Mouse (Mus musculus): Measurements from ENCODE around the gene Fam98a.

The Fam98a gene

DNA sequence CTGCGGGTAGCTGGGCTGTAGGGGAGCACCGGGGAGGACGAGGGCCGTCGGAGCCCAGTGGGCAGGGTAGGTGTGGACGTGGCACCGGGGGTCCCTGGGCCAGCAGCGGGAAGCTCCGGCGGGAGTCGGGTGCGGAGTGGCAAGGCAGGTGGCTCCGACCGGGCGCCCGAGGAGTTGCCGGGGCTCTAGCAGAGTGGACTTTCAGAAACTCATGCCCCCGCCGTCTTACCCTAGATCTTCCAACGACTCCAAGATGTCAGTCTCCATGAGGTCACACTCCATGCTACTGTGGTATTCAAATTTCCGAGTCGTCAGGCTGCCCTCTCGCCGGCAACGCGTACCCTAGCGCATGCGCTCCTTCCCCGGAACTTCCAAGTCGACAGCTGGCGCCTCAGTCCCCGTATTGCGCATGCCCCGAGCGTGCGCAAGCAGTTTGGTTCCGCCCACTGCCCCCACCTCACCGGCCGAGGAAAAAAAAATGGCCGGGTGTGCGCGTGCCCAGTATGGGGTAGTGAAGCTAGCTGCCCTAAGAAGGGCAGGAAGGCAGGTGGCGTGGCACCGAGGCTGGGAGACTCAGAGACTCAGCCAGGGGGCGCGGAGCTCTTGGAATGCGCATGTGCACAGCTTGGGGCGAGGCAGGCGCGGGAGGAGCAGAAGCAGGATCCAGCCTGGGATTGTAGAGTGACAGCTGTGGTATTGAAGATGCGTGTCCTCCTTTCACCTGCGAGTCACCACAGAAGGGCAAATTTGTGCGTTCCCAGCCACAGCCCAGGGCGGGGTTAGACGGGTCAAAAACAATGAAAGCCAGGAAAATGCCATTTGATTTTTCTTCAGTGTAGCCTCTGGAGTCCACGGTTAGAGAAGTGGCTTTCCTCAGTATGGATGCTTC lies at the start of gene Fam98a:
TSS of gene Fam98a (minus strand) at position 435 of the 889 bp plus-strand sequence.
- peak; percentile 100 for DNase-seq (ENCODE audit: low read depth)

DNA sequence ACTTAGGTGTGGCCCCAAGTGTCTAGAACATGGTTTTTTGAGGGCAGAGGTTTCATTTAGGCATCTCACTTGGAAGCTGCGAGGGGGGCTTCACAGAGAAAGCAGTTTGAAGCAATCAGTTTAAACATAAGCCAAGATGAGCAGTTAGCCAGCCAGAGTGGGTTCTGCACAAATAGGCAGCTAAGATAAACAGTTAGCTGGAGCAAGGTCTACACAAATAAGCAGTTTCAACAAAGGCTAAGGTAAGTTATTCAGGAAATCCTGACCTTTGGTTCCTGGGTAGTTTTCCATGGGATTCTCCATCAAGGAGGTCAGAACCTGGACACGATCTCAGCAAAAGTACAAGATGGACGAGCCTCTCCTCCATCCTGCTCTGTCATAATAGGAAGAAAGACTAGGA lies 46.9 kb upstream of the Fam98a start:
- DNase-seq (ENCODE audit: low read depth) = no peak

DNA sequence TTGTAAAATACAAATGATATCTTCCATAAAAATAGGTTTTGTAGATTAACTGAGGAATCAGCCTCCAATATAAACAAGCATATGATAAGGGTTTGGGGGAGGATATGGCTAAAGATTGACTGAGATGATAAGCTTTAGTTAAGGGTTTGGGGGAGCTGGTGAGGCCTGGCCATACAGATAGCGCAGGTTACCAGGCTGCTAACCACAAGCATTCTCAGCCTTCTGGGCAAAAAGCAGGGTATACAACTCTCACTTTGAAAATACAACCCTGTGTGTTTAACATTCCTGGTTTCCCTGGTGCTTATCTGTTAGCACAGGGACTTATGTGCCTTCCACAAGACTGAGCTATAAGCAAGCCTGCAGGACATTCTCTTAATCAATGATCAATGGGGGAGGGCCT lies 31.0 kb upstream of the Fam98a start:
- DNase-seq (ENCODE audit: low read depth) = no peak

DNA sequence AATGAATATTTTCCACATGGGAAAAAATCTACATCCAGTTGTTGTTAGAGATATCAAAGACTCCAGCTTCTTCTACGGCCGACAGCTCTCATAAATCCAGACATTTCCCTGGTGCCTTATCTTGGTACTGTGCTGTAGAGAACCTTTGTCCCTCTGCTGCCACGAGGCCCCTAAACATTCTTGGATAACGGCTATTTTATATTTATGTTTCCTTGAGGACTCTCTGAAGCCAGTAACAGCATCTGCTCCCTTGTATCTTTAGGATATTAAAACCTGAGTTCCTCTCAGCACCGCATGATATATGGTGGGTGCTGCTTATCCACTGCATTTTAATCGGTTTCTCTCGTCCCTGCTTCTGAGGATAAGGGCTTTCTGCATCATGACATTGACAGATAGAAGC lies 23.9 kb upstream of the Fam98a start:
- DNase-seq (ENCODE audit: low read depth) = no peak

DNA sequence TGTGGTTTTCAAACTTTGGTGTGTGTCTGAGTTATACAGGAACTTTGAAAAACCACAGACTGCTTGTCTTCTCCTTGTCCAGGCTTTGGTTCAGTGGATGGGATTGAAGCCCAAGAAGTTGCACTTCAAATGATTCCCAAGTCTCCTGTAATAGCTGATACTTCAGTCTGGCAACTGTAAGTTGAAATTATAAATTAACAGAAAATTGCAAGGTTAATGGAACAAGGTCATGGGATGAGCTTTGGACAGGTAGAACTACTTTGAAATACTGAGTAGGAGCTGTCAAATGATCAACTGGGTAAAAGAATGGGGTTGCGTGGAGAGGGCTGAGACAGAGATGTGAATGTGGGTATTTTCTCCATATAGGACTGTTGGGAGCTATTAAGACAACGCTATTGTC lies 6.3 kb upstream of the Fam98a start:
- no peak for DNase-seq (ENCODE audit: low read depth)

DNA sequence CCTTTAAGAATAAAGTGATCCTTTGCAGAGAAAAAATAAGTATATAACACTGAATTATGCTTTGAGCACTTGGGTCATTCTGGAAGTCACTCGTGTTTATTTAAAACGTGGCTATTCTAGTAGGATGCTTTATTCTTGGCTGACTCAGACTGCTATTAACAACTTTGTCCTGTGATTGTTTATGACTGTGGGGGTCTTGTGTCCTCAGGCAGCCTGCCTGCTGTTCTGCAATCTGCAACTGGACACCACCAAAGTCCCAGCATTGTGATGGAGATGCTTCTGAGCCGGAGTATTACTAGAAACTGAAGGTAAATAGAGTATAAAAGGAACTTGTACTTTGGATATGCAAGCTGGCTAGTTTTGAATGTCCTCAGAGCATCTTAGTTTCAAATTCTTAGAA lies 5.3 kb upstream of the Fam98a start:
- no peak for DNase-seq (ENCODE audit: low read depth)

DNA sequence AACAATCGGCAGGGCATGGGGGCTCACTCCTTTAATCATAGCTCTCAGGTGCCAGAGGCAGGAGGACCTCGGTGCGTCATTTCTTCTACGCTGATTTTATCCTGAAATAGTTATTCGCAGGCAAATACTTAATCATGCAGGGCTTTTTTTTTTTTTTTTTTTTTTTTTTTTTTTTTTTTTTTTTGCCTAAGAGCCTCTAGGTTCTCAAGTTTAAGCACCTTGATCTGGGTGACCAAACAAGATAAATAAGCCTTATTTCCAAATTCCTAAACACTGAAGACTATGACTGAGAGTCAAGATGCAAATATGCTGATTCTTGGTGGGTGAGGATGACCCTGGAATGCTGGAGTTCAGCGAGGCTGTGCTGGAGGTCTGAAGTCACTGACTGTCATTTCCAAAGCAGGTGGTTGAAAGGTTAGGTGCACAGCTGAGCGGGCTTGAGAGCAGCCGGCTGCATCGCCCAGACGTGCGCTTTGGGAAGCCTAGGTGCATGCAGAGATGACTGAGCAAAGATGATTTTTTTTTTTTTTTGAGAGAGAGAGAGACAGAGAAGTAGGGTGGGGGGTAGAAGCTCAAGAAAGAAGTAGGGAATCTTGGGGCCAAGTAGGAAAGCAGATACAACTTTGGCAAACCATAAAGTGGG lies 854 bp downstream of the Fam98a start:
- DNase-seq (ENCODE audit: low read depth) = no peak

DNA sequence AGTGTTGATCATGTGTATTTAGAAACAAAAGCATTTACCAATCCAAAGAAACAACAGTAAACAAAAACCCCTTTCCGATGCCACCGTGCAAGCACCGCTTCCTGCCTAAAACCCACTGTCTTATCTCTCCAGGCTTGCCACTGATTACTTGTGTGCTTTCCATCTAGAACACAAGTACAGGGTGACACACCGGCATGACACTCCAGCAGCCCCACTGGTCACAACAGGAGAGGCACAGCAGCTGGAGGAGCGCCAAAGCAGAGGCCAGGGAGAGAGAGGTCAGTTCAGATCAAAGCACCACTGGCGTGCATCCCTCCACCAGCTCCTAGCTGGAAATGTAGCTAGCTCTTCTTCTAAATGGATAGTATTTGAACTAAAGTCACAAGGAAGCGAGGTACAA lies 7.5 kb downstream of the Fam98a start:
- no peak for DNase-seq (ENCODE audit: low read depth)

DNA sequence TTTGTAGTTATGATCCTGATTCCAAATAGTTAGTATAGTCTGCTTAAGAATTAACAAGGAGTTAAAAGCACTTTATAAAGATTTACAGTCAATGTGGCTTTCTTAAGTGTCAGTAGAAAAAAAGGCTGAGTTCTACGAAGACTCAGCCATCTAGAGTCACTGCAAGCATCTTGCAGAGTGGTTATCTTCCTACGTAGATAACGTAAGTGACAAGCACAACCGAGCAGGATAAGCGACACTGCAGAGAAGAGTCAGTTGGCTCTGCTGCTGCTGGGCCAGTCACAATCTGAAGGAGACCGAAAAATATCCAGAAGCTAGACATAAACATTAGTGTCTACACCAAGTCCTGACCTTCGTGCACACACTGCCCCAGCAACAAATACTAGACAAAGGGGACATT lies 8.3 kb downstream of the Fam98a start:
- no peak for DNase-seq (ENCODE audit: low read depth)

DNA sequence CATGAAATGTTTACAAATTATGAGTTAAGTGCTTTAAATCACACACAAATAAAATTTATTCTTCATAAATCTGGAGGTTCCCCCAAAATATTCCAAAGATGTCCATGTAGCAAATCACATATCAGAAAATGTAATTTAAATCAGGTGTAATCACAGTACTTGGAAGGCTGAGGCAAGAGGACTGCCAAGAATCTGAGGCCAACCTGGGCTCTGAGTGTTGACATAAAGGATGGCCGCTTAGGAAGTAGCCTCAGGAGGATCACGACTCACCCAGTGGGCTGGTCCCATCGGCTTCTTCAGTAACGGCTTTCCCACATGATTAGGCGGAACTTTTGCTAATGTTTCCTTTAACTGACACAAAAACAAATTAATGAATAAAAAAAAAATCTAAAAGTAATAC lies 11.9 kb downstream of the Fam98a start:
- DNase-seq (ENCODE audit: low read depth) = no peak

DNA sequence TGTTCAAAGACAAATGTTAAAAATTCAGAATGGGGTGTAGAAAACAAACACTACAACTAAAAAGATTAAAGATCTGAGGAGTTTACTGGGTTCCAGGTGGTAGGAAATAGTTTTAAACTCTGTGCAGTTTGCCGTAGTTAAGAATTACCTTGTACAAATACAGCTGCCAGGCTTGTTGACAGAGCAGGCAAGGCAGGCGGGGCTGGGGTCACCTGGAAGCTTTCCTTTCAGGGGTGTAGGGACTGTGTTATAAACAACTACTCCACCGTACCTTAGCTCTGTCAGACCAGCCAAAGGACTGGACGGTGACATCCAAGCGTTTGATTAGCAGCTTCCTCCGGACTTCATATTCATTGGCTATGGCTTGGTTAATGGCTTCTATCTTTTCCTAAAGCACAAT lies 12.6 kb downstream of the Fam98a start:
- DNase-seq (ENCODE audit: low read depth) = no peak

DNA sequence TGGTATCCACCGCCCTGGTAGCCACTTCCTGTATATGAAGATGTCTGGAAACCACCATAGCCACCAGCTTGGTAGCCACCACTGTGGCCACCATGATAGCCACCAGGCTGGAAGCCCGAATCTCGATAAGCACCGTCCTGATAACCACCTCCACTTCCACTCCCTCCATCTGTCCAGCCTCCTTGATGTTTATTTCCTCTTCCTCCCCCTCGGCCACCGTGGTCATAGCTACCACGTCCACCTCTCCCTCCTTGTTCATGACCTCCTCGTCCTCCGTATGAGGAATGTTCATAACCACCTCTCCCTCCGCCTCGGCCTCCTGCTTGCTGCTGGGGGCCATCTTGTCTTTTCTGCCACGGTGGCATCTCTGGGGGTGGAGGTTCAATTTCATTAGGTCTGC lies 13.3 kb downstream of the Fam98a start:
- DNase-seq (ENCODE audit: low read depth) = no peak

DNA sequence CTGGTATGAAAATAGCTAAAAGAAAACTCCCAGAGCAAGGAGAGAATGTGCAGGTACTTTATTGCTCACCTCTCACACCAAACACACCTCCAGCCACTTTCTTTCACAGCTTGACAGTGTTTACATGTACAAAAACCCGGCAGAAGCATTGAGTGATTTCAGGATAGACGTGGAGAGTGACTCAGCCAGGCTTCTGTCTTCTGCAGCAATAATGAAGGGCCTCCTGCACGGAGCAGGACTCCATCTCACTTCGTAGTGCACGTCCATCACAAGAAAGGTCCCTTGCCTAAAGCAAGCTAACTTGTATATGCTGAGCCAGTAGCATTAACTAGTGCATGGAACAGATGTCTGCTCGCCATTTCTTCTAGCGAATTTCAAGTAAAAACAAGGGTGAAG lies 14.7 kb downstream of the Fam98a start:
- DNase-seq (ENCODE audit: low read depth) = no peak

DNA sequence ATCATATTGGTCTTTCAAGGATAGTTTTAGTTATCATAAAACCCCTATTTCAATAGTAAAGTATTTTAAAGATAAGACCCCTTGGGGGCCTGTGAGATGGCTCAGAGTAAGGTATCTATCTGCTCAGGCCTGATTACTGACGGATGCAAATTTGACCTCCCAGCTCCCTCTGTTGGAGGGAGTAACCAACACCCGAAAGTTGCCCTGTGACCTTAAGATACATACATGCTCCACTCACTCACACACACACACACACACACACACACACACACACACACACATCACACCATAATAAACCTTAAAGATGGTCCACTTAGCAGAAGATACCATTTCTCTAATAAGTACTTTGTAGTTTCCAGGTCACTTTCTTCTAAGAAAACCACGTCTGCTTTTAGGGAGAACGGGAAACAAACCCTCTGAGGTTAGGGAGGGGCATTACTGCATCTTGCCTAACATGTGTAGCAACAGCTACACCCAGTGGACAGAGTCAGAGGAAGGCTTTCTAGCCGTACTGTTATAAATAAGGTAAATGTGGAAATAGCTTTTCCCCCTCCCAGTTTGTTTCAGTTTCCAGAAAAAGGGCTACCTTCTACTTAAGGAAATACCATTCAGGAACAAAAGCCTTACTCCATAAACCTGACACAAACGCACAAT lies 15.2 kb downstream of the Fam98a start:
- no peak for DNase-seq (ENCODE audit: low read depth)

DNA sequence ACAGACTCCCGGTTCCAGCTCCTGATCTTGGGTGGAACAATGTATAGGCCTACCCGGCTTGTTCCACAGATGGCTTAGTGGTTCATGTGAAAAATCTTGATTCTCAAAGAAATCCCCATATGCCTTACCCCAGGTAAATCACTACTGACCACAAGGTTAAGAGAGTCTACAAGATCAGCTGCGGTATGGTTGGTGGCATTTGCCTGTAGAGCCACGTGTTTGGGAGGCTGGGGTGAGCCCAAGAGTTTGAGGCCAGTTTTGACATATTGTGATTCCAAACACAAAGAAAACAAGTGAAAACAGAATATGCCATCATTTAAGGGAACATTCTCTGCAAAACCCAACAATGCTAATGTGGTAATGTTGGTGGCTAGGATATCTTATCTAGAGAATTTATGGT lies 16.1 kb downstream of the Fam98a start:
- DNase-seq (ENCODE audit: low read depth) = no peak

DNA sequence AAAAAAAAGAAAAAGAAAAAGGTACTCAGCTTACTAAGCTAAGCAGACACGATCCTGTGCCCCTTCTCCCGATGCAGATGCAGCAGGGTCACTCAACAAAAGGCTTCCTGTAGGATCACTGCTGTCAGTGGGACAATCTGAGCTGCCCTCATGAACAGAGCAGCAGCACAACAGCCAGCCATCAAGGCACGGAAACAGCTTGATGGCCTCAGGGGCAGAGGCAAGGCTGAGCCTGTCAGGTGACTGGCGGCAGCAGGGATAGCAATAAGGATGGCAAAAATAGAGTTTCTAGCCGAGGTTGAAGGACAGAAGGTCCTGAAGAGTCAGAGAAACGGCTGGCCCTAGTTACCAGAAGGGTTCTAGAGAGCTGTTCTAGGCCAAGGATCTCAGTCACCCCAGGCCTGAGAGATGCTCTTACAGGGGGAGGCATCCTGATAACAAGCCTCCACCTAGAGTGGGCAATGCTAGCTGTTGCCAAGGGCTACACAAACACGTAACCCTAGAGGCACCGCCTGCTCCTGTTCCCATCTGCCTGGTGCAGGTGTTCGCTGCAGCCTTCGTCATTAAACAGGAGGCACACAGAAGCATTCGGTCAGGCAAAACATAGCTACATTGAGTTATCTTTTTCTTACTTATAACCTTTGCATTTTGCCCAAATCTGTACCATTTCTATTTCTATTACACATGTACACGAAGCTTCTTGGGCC lies 17.3 kb downstream of the Fam98a start:
- no peak for DNase-seq (ENCODE audit: low read depth)

DNA sequence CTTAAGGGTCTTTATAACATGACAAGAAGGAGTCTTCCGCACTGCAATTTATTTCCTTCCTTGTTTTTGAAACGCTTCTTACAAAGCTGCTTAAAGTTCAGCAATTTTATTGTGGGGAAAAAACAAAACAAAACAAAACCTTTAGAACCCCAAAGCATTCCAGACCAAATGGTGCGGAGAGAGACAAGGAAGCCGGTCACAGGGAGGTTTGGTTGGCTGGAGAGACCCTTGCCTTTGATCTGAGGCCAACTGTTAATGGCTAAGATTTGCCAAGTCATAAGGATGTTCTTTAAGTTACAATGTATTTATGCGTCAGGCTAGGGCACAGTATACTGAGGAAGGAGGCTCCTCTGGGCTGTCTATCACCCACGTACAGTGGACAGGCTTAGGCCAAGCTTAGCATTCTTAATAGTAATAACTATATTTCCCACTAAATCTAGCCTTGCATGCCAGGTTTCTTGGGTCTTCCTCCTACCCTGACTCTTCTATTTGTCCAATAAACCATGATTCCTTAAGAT lies 19.2 kb downstream of the Fam98a start:
- DNase-seq (ENCODE audit: low read depth) = no peak

DNA sequence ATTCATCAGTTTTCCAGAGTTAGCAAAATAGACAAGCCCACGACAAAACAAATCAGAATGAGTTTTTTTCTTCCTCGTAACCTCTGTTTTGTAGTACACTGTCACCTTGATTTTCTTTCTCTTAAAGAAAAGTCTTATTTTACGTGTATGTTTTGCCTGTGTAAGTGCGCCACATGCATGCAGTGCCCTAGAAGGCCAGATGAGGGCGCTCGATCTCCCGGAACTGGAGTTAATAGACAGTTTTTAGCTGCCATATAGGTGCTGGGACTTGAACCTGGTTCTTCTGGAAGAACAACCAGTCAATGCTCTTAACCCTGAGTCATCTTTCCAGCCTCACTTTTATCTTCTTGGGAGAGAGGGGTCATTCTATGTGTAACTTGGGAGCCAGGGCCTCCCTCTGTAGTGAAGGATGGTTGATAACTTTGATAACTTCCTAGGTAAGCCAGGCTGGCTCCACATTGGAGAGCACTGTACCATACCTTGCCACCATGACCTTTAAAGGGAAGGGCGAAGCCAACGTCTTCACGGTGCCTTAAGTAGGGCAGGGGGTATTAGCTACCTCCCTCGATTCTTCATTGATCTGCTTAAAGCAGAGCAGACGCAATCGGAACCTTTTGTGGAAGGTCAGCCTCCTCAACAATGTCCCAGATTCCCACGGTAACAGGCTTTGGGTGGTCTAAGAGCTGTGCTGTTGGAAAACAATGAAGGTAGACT lies 22.4 kb downstream of the Fam98a start:
- no peak for DNase-seq (ENCODE audit: low read depth)

DNA sequence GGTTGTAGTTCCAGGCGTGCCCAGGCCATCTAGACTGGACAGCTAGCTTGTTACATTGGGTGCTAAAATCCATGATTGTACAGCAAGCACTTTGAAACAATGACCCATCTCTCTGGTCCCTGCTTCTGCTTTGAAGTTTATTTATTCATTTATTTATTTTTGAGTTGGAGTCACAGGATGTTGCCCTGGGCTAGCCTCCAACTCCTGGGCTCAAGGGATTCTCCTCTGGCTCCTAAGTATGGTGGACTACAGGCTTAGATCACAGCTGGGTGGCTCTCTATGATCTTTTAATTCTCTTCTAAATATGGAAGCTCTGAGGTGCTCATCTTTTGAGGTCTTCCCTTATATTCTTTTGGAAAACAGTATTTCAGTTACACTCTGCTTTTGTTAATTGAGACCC lies 25.3 kb downstream of the Fam98a start:
- no peak for DNase-seq (ENCODE audit: low read depth)

DNA sequence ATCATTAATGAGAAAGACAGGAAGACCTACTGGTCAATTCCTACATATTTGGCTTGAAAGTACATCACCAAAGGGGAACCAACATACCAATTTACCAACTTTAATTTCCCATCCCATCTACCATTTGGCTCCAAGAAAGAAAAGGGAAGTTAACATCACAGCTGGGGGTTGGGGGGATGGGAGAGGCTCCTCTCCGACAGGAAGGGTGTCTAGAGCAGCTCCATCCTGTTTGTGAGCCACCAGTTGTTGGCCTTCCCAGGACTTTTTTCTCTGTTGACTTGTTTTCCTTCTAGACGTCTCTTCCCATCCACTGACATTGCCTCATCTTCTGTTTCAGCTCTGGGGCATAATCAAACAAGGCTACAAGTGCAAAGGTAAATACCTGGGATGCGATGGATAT lies 27.9 kb downstream of the Fam98a start:
- DNase-seq (ENCODE audit: low read depth) = no peak

DNA sequence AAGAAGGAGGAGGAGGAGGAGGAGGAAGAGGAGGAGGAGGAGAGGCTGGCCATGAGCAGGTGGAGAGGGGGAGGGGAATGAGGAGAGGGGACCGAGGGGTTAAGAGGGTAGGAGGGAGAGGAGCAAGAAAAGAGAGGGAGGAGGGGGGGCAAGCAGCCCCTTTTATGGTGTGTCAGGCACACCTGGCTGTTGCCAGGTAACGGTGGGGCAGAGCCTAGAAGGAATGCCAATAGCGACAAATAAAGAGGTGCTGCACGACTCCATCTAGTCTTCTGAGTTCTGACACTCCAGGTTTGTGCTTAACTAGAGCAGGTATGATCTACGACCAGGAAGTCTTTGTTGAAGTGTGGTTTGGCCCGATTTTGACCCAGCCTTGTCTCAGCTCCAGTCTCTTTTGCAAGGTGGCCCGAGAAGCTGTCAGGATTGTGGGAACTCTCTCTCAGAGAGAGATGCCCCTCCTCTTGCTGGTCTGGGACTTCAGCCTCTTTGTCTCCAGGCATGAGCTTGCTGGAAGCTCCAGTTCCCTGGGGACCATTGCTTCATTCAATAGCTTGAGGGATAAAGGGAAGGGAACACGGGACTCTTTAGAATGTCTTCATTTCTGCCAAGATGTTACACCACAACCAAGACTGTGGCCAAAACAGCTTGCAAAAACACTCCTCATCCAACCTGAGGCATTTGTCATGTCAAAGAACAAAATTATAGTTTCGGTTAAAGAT lies 29.2 kb downstream of the Fam98a start:
- no peak for DNase-seq (ENCODE audit: low read depth)

Data from naive thymus-derived CD4-positive, alpha-beta T cell, adult 2 months (primary cell).